Mouse (Mus musculus) liver, embryonic 14.5 days (tissue): ENCODE data around the gene Entpd1.

Experiments
- CTCF ChIP-seq: IDR thresholded peaks from 2 replicates; pipeline ENCODE4 v1.5.1; 2016; ENCODE audit warnings: antibody characterized with exemption, low read depth, control low read depth
- EP300 ChIP-seq: IDR thresholded peaks from 2 replicates; pipeline ENCODE4 v1.6.1; 2016; ENCODE audit warnings: antibody characterized with exemption, low read depth

- TF ChIP-seq CTCF: no peak
- TF ChIP-seq EP300: no peak
These were observed 36.7 kb upstream of the Entpd1 start for GRCm38 (mm10) chr19:40575438-40575837.
